Mouse (Mus musculus) liver, postnatal 0 days (tissue): ENCODE measurements around the gene Adgrf1.

Experiments
- CTCF ChIP-seq: sonication (generic); IDR thresholded peaks from 2 replicates; pipeline ENCODE4 v1.5.1; 2016; ENCODE audit warnings: antibody characterized with exemption, low read depth
- EP300 ChIP-seq: IDR thresholded peaks from 2 replicates; pipeline ENCODE4 v1.6.1; 2016; ENCODE audit warnings: antibody characterized with exemption, low read depth, mild to moderate bottlenecking

GRCm38 (mm10) chr17:43279671-43280070 is 9.5 kb downstream of the Adgrf1 start:
- TF ChIP-seq EP300 (no peak), CTCF (no peak)
